Mouse (Mus musculus) MEL (cell line): ENCODE data around the gene Ddx19b. TPM values are rescaled to one million over a fixed set of nuclear protein-coding genes. Genes with fewer than 3 reads are reported as not detected.
A peak's percentile ranks its signal among the peaks of the same experiment; 100 is the strongest.

Source experiments
- DNase-seq: peaks from one replicate; pipeline ENCODE4 v3.0.0; 2011; ENCODE audit warnings: low read depth, low spot score
- H3K27ac ChIP-seq: 2 replicates; pipeline ENCODE4 v1.5.1; 2012; ENCODE audit warnings: low read depth, mild to moderate bottlenecking, control low read depth, low read length, moderate library complexity; ENCODE audit not compliant: control insufficient read depth
- H3K27me3 ChIP-seq, 2 experiments: fragments of 150-350 bp in 1 of 2; sonication (generic) in 1 of 2; 2 replicates each; pipeline ENCODE4 v1.6.1; 2012; ENCODE audit warnings: low read length in 2 of 2, mild to moderate bottlenecking in 2 of 2, improper control_type of control experiment in 1 of 2, moderate library complexity in 1 of 2; ENCODE audit not compliant: insufficient read depth in 2 of 2, control insufficient read depth in 1 of 2
- H3K36me3 ChIP-seq, 2 experiments: 2 replicates each; pipeline ENCODE4 v1.6.1; 2012 to 2014; ENCODE audit warnings: low read length in 2 of 2, improper control_type of control experiment in 1 of 2, inconsistent platforms in 1 of 2, mild to moderate bottlenecking in 1 of 2; ENCODE audit not compliant: insufficient read depth in 2 of 2, control insufficient read depth in 1 of 2
- H3K4me1 ChIP-seq, 2 experiments: fragments of 150-350 bp in 1 of 2; sonication (generic) in 1 of 2; 2 replicates each; pipeline ENCODE4 v1.6.1; 2012; ENCODE audit warnings: low read length in 2 of 2, improper control_type of control experiment in 1 of 2, mild to moderate bottlenecking in 1 of 2; ENCODE audit not compliant: insufficient read depth in 2 of 2, control insufficient read depth in 1 of 2
- H3K4me3 ChIP-seq, 2 experiments: fragments of 150-350 bp in 1 of 2; sonication (generic) in 1 of 2; 2 replicates each; pipeline ENCODE4 v1.5.1; 2012; ENCODE audit warnings: low read depth in 2 of 2, low read length in 2 of 2, mild to moderate bottlenecking in 2 of 2, moderate library complexity in 2 of 2, control low read depth in 1 of 2, improper control_type of control experiment in 1 of 2; ENCODE audit not compliant: control insufficient read depth in 1 of 2, insufficient read depth in 1 of 2
- H3K79me2 ChIP-seq: 2 replicates; pipeline ENCODE4 v1.6.1; 2012; ENCODE audit warnings: mild to moderate bottlenecking, low read length, moderate library complexity; ENCODE audit not compliant: control insufficient read depth, poor library complexity, insufficient read depth
- H3K9ac ChIP-seq: 2 replicates; pipeline ENCODE4 v1.6.1; 2012; ENCODE audit warnings: low read depth, mild to moderate bottlenecking, control low read depth, low read length, moderate library complexity; ENCODE audit not compliant: control insufficient read depth, poor library complexity, severe bottlenecking
- H3K9me3 ChIP-seq: fragments of 150-350 bp; sonication (generic); replicated peaks from 2 replicates; pipeline ENCODE4 v1.6.1; 2012; ENCODE audit warnings: mild to moderate bottlenecking, low read length, improper control_type of control experiment, moderate library complexity; ENCODE audit not compliant: insufficient read depth
- CTCF ChIP-seq, 3 experiments: IDR thresholded peaks in 2 of 3; conservative IDR thresholded peaks in 1 of 3; 2 replicates each; pipeline ENCODE4 v1.5.1; 2011 to 2012; ENCODE audit warnings: low read length in 3 of 3, low read depth in 2 of 3, mild to moderate bottlenecking in 2 of 3, improper control_type of control experiment in 1 of 3, inconsistent platforms in 1 of 3, mixed read lengths in 1 of 3, moderate library complexity in 1 of 3; ENCODE audit not compliant: control insufficient read depth in 1 of 3, insufficient read depth in 1 of 3, poor library complexity in 1 of 3, severe bottlenecking in 1 of 3
- E2F4 ChIP-seq: IDR thresholded peaks from 2 replicates; pipeline ENCODE4 v1.6.1; 2011; ENCODE audit warnings: low read depth, low read length, improper control_type of control experiment, borderline replicate concordance
- GABPA ChIP-seq: IDR thresholded peaks from 2 replicates; pipeline ENCODE4 v1.6.1; 2012; ENCODE audit warnings: low read depth, mild to moderate bottlenecking, inconsistent platforms, low read length, improper control_type of control experiment, moderate library complexity
- JUND ChIP-seq: IDR thresholded peaks from 2 replicates; pipeline ENCODE4 v1.6.1; 2011; ENCODE audit warnings: low read depth, mild to moderate bottlenecking, improper control_type of control experiment, low read length
- MAFK ChIP-seq: IDR thresholded peaks from 2 replicates; pipeline ENCODE4 v1.6.1; 2011; ENCODE audit warnings: low read depth, mild to moderate bottlenecking, low read length, improper control_type of control experiment, borderline replicate concordance
- MEF2A ChIP-seq: IDR thresholded peaks from 2 replicates; pipeline ENCODE4 v1.6.1; 2014; ENCODE audit warnings: low read depth, mild to moderate bottlenecking, inconsistent platforms, low read length, improper control_type of control experiment; ENCODE audit not compliant: poor library complexity, insufficient replicate concordance, severe bottlenecking; ENCODE audit errors: extremely low read depth
- MXI1 ChIP-seq: IDR thresholded peaks from 2 replicates; pipeline ENCODE4 v1.6.1; 2011; ENCODE audit warnings: mild to moderate bottlenecking, low read depth, low read length, improper control_type of control experiment
- MYB ChIP-seq: IDR thresholded peaks from 2 replicates; pipeline ENCODE4 v1.6.1; 2011; ENCODE audit warnings: mild to moderate bottlenecking, low read depth, low read length, improper control_type of control experiment
- POLR2AphosphoS2 ChIP-seq: IDR thresholded peaks from 2 replicates; pipeline ENCODE4 v1.6.1; 2011; ENCODE audit warnings: low read length, improper control_type of control experiment
- POLR2AphosphoS5 ChIP-seq: IDR thresholded peaks from 2 replicates; pipeline ENCODE4 v1.6.1; 2012; ENCODE audit warnings: low read depth, borderline replicate concordance, mild to moderate bottlenecking, inconsistent platforms, low read length, moderate library complexity, mixed read lengths
- RAD21 ChIP-seq: IDR thresholded peaks from 2 replicates; pipeline ENCODE4 v1.6.1; 2011; ENCODE audit warnings: mild to moderate bottlenecking, low read depth, low read length, improper control_type of control experiment
- RCOR1 ChIP-seq: IDR thresholded peaks from 2 replicates; pipeline ENCODE4 v1.6.1; 2012; ENCODE audit warnings: low read depth, mild to moderate bottlenecking, inconsistent platforms, low read length, improper control_type of control experiment
- SIN3A ChIP-seq: IDR thresholded peaks from 2 replicates; pipeline ENCODE4 v1.6.1; 2012; ENCODE audit warnings: low read length, improper control_type of control experiment, inconsistent platforms
- SMC3 ChIP-seq: IDR thresholded peaks from 2 replicates; pipeline ENCODE4 v1.6.1; 2011; ENCODE audit warnings: low read depth, low read length, improper control_type of control experiment
- TAL1 ChIP-seq: IDR thresholded peaks from 2 replicates; pipeline ENCODE4 v1.6.1; 2012; ENCODE audit warnings: mild to moderate bottlenecking, inconsistent platforms, low read length, moderate library complexity, mixed read lengths
- ZC3H11A ChIP-seq: IDR thresholded peaks from 2 replicates; pipeline ENCODE4 v1.6.1; 2012; ENCODE audit warnings: low read depth, mild to moderate bottlenecking, inconsistent platforms, low read length, improper control_type of control experiment
- ZNF384 ChIP-seq: IDR thresholded peaks from 2 replicates; pipeline ENCODE4 v1.6.1; 2012; ENCODE audit warnings: low read depth, mild to moderate bottlenecking, inconsistent platforms, low read length, improper control_type of control experiment
- polyA plus RNA-seq, 2 experiments: library from polyadenylated mRNA; stranded (reverse) in 1 of 2; unstranded in 1 of 2; fragments of >175 nt in 1 of 2; fragments of >200 nt in 1 of 2; gene quantifications; 2 replicates each; pipeline versions ENCODE4 v1.2.1 to v1.2.4; 2012; ENCODE audit warnings: low replicate concordance in 2 of 2, low read depth in 1 of 2; ENCODE audit not compliant: insufficient read length in 2 of 2, insufficient read depth in 1 of 2, missing spikeins in 1 of 2
- total RNA-seq: library from RNA; depleted of rRNA; stranded (reverse); fragments of 300-350 nt; gene quantifications from 2 replicates; pipeline ENCODE4 v1.2.3, GENCODE M21; 2012; rRNA removed

The Ddx19b gene
- total RNA-seq (17.8 and 18.1 TPM in 2 replicates), polyA plus RNA-seq (100 to 1,000 TPM in 1 of 2 experiments, 10 to 100 TPM in 1; 18.6 to 112 TPM)

- no peak for TF ChIP-seq MAFK
- TF ChIP-seq GABPA: no peak
- no peak for TF ChIP-seq E2F4
- TF ChIP-seq MXI1: no peak
- no peak for TF ChIP-seq ZNF384
- no peak for TF ChIP-seq CTCF (IDR thresholded peaks at IDR 0.05 in 2 of 3, conservative IDR thresholded peaks at IDR 0.05 in 1 of 3; ENCODE audit: control insufficient read depth in 1 of 3, insufficient read depth in 1 of 3, low read depth in 2 of 3, low read length in 3 of 3, poor library complexity in 1 of 3, severe bottlenecking in 1 of 3)
- TF ChIP-seq MYB: no peak
- TF ChIP-seq SMC3: no peak
- no peak for TF ChIP-seq MEF2A
- no peak for TF ChIP-seq POLR2AphosphoS2
- TF ChIP-seq POLR2AphosphoS5: no peak
- no peak for TF ChIP-seq RCOR1
- H3K36me3 ChIP-seq: peaks cover 0 to 36% of the 10 kb centered on the region in 2 experiments; a peak in 3 of 4 replicates
- no peak within 1 kb of the TSS for H3K9ac ChIP-seq
- no peak for DNase-seq
- H3K27me3 ChIP-seq: no peaks in the 10 kb centered on the region
- no peaks in the 10 kb centered on the region for H3K9me3 ChIP-seq
- H3K4me1 ChIP-seq: peaks cover 5 to 27% of the 10 kb centered on the region in 2 experiments
- peaks cover 37% of the 10 kb centered on the region for H3K79me2 ChIP-seq
- H3K27ac ChIP-seq: no peak within 1 kb of the TSS
- H3K4me3 ChIP-seq: no peak within 1 kb of the TSS
Measured at GRCm38 (mm10) chr8:111031572-111031971, at the start of gene Ddx19b. Ddx19b (minus strand) TSS chr8:111031751.

GRCm38 (mm10) chr8:111079861-111080271, 48.3 kb upstream of the Ddx19b start:
- Histone ChIP-seq H3K79me2 (no peaks in the 10 kb centered on the region), H3K9ac (no peak overlapping the region), H3K27ac (no peak overlapping the region), H3K36me3 (no peaks in the 10 kb centered on the region), H3K27me3 (0 out of 4 replicates have a peak, but pooled peaks cover 0 to 2% of the 10 kb centered on the region in 2 experiments), H3K4me3 (no peak overlapping the region), H3K4me1 (no peaks in the 10 kb centered on the region), H3K9me3 (no peaks in the 10 kb centered on the region)
- peak; percentile 38 for DNase-seq
- TF ChIP-seq CTCF (IDR thresholded peaks at IDR 0.05 in 2 of 3, conservative IDR thresholded peaks at IDR 0.05 in 1 of 3; ENCODE audit: control insufficient read depth in 1 of 3, insufficient read depth in 1 of 3, low read depth in 2 of 3, low read length in 3 of 3, poor library complexity in 1 of 3, severe bottlenecking in 1 of 3) (peak; percentile 23 to 55 (median 39); a peak in 5 of 6 replicates), ZC3H11A (peak; percentile 67), JUND (no peak), SMC3 (peak; percentile 56), MAFK (no peak), E2F4 (no peak), TAL1 (no peak), SIN3A (no peak), RAD21 (peak; percentile 65)
